Mouse (Mus musculus): ENCODE measurements around the gene Tnfrsf12a.

DNA sequence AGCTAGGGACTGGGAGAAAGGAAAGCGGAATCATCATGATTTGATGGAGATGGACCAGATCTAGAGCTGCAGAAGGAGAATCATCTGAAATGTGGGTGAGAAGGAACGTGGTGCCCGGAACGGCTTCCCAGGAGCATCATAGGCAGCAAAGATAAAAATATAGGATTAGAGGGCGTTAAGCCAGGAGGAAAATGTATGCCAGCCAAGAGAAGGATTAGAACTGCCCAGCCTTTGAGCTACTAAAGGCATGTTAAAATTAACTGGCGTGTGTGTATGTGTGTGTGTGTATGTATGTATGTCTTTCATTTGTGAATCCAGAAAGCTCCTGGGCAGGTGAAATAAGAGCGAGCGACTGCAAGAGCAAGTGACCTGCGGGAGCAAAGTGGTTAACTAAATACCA is 26.0 kb upstream of the Tnfrsf12a start:
- TF ChIP-seq CTCF (IDR thresholded peaks at IDR 0.05; ENCODE audit: extremely low read depth, insufficient read depth, insufficient read length, insufficient replicate concordance) = no peak
- no peak for TF ChIP-seq POLR2A (IDR thresholded peaks at IDR 0.05; ENCODE audit: low read depth, low read length)
